Mouse (Mus musculus): ENCODE results near the gene Adm.

DNA sequence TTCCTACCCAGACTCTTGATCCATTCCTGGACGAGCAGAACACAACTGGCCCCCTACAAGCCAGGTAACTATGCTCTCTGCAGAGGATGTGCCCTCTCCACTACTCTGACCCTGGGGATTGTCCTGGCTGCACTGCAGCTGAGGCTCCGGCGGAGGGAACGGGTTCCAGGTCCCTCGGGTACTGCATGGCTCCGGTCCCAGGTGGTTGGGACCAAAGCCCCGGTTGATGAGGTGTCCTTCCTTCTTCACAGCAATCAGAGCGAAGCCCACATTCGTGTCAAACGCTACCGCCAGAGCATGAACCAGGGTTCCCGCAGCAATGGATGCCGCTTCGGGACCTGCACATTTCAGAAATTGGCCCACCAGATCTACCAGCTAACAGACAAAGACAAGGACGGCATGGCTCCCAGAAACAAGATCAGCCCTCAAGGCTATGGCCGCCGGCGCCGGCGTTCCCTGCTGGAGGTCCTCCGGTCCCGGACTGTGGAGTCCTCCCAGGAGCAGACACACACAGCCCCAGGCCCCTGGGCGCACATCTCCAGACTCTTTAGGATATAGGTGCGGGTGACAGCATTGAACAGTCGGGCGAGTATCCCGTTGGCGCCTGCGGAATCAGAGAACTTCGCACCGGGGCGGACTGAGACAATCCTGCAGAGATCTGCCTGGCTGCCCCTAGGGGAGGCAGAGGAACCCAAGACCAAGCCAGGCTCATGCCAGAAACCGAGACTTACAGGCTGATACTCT lies 1.3 kb downstream of the Adm start:
- TF ChIP-seq TAL1 (IDR thresholded peaks at IDR 0.05; ENCODE audit: low read length) (no peak), GATA1 (IDR thresholded peaks at IDR 0.05; ENCODE audit: low read length) (no peak)

Measured in erythroblast, embryonic 14.5 days (primary cell).